Mouse (Mus musculus) central nervous system, embryonic 11.5 days (tissue): ENCODE data around the gene Dmrta2. TPM values are rescaled to one million over a fixed set of nuclear protein-coding genes. Genes with fewer than 3 reads are reported as not detected.

ENCODE experiments used
- polyA plus RNA-seq: library from polyadenylated mRNA; depleted of rRNA; stranded (reverse); fragments of >200 nt; gene quantifications from 2 replicates; pipeline ENCODE4 v1.2.3, GENCODE M21; 2012; rRNA removed

Dmrta2 gene
- 11.8 and 32.7 TPM in 2 replicates for polyA plus RNA-seq

GRCm38 (mm10) chr4:109977148-109978067 is at the start of gene Dmrta2:
Gene Dmrta2 (plus strand): TSS chr4:109978053.

